Mouse (Mus musculus) embryonic facial prominence, embryonic 14.5 days (tissue): Measurements from ENCODE around the gene Bicd2. TPM values are rescaled to one million over a fixed set of nuclear protein-coding genes. Genes with fewer than 3 reads are reported as not detected.

Experiments
- ATAC-seq: fragments of 200-750 bp; cut with Nextera tagmentation; 2 replicates; pipeline ENCODE4 v1.8.0; 2017; ENCODE audit warnings: low read depth, moderate number of reproducible peaks, moderate TSS enrichment
- DNase-seq: peaks from one replicate; pipeline ENCODE4 v3.0.0-alpha.2; 2015; ENCODE audit warnings: low spot score
- H3K27ac ChIP-seq: fragments of 300-500 bp; sonication (generic); replicated peaks from 2 replicates; pipeline ENCODE4 v1.5.1; 2014; ENCODE audit warnings: low read depth, mild to moderate bottlenecking, low read length, moderate library complexity
- H3K27me3 ChIP-seq: fragments of 300-500 bp; sonication (generic); replicated peaks from 2 replicates; pipeline ENCODE4 v1.6.1; 2014; ENCODE audit warnings: low read length; ENCODE audit not compliant: control insufficient read depth, insufficient read depth
- H3K36me3 ChIP-seq: fragments of 300-500 bp; sonication (generic); 2 replicates; pipeline ENCODE4 v1.6.1; 2014; ENCODE audit warnings: low read length, mixed read lengths; ENCODE audit not compliant: control insufficient read depth, insufficient read depth
- H3K4me1 ChIP-seq: fragments of 300-500 bp; sonication (generic); 2 replicates; pipeline ENCODE4 v1.6.1; 2014; ENCODE audit warnings: antibody characterized with exemption, low read length; ENCODE audit not compliant: control insufficient read depth, insufficient read depth
- H3K4me2 ChIP-seq: fragments of 300-500 bp; sonication (generic); 2 replicates; pipeline ENCODE4 v1.6.1; 2014; ENCODE audit warnings: low read depth, mild to moderate bottlenecking, low read length, moderate library complexity, mixed read lengths
- H3K4me3 ChIP-seq: fragments of 300-500 bp; sonication (generic); 2 replicates; pipeline ENCODE4 v1.5.1; 2014; ENCODE audit warnings: low read depth, mild to moderate bottlenecking, low read length
- H3K9ac ChIP-seq: fragments of 300-500 bp; sonication (generic); 2 replicates; pipeline ENCODE4 v1.6.1; 2014; ENCODE audit warnings: low read depth, mild to moderate bottlenecking, low read length, moderate library complexity, mixed read lengths
- H3K9me3 ChIP-seq: fragments of 300-500 bp; sonication (generic); 2 replicates; pipeline ENCODE4 v1.6.1; 2016; ENCODE audit warnings: low read length; ENCODE audit not compliant: control insufficient read depth
- WGBS: fragments of 180-500 bp; shearing (Covaris S2); extraction: QIAGEN DNeasy Blood & Tissue Kit; methylation state at CpG from one replicate; pipeline ENCODE4 v1.1.7; 2014; 5-methylcytosine and 5-hydroxymethylcytosine counted together
- polyA plus RNA-seq: library from polyadenylated mRNA; unstranded; fragments of >200 nt; fragmentation: Nextera tagmentation; extraction: Ambion mirVana; gene quantifications from 2 replicates; pipeline ENCODE4 v1.2.1, GENCODE M21; 2014

Bicd2 gene
- polyA plus RNA-seq, 1 experiment from 2014 or later = 37.1 TPM

DNA sequence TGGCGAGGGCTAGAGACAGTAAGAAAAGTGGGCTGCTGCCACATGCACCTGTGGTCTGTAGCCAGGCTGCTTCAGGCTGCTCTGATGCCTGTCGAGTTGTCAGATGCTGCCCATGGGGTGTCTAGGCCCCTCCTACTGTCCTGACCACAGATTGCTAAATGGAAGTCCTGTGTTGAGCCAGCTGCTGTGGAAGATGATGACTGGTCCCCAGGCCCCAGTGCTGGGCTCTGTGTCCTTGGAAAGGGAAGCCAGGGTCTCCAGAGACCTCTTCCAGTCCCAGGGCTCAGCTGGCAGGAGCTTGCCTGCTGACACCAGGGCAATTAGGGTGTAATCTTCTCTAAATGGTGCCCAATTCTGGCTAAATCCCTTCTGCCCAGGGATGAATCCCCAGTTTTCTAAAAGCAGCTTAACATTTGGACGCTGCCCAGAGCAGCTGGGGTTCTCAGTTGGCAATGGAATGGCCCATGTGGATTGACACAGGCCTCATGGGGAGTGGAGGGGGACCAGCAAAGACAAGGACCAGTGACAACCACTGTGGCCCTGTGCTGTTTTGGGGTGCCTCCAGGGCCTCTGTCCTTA is 11.3 kb downstream of the Bicd2 start:
- H3K27me3 ChIP-seq = no peaks in the 10 kb centered on the region
- no peak overlapping the region for H3K9ac ChIP-seq
- 58% methylated on average over 3 of the region's 3 CpGs for WGBS
- H3K36me3 ChIP-seq = peaks cover 19% of the 10 kb centered on the region
- ATAC-seq (peak; percentile 82), DNase-seq (peak; percentile 79)
- peaks cover 9% of the 10 kb centered on the region; the same call in 1 of the 2 replicates for H3K4me1 ChIP-seq
- H3K9me3 ChIP-seq = no peaks in the 10 kb centered on the region
- no peak overlapping the region for H3K4me3 ChIP-seq
- H3K4me2 ChIP-seq = no peak overlapping the region
- 0 out of 2 replicates have a peak overlapping the region, but pooled peaks have one; percentile 6 for H3K27ac ChIP-seq

DNA sequence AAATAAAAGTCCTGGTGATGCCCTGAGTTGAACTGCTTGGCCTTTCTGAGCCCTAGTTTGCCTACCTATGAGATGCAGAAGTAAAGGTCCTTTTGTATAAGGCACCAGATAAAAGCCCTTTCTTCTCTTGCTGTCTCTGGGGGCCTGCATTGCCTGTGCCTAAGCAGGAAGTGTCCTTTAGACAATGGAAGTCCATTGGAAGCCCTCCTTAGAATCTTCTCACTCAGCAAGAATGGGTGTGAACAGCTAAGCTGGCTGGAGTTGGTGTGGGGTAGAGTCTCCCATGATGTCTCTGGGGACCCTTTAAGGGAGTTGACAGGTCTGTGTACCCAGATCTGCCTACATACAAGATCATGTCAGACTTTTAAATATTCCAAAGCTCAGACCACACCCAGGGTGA is 12.0 kb downstream of the Bicd2 start:
- DNase-seq (no peak), ATAC-seq (no peak)
- Histone ChIP-seq H3K4me1 (peaks cover 9% of the 10 kb centered on the region; the same call in 1 of the 2 replicates), H3K27ac (no peak overlapping the region), H3K36me3 (peaks cover 19% of the 10 kb centered on the region), H3K27me3 (no peaks in the 10 kb centered on the region), H3K9me3 (no peaks in the 10 kb centered on the region), H3K4me2 (no peak overlapping the region), H3K9ac (no peak overlapping the region), H3K4me3 (no peak overlapping the region)

DNA sequence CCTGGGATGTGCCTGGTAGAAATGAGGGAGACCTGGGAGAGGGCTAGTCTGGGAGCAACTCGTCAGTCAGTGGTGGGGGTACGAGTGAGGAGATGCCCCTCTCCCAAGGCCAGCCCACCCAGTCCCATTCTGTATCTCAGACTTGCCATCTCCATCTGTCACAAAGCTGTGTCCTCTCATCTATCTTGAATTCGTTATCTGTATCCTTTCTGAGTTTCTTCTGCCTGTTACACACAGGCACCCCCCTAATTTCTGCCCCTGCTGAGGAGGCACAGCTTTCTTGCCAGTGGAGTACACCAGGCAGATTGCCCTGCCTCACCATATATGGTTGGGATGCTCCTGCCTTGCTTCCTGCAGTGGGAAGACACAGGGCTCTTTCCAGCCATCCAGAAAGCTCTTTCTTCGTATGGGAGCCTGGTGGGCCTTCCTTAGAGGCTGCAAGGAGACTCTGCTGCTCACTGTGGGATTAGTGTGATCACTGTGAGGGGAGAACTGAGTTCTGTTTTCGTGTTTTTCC is 12.7 kb downstream of the Bicd2 start:
- WGBS = 77% methylated on average over 5 of the region's 5 CpGs
- peaks cover 19% of the 10 kb centered on the region for H3K36me3 ChIP-seq
- no peak for DNase-seq
- peaks cover 9% of the 10 kb centered on the region; the same call in 1 of the 2 replicates for H3K4me1 ChIP-seq
- H3K9me3 ChIP-seq = no peaks in the 10 kb centered on the region
- H3K27ac ChIP-seq = no peak overlapping the region
- no peak for ATAC-seq
- H3K4me3 ChIP-seq = no peak overlapping the region
- no peak overlapping the region for H3K4me2 ChIP-seq
- no peaks in the 10 kb centered on the region for H3K27me3 ChIP-seq
- H3K9ac ChIP-seq = no peak overlapping the region

DNA sequence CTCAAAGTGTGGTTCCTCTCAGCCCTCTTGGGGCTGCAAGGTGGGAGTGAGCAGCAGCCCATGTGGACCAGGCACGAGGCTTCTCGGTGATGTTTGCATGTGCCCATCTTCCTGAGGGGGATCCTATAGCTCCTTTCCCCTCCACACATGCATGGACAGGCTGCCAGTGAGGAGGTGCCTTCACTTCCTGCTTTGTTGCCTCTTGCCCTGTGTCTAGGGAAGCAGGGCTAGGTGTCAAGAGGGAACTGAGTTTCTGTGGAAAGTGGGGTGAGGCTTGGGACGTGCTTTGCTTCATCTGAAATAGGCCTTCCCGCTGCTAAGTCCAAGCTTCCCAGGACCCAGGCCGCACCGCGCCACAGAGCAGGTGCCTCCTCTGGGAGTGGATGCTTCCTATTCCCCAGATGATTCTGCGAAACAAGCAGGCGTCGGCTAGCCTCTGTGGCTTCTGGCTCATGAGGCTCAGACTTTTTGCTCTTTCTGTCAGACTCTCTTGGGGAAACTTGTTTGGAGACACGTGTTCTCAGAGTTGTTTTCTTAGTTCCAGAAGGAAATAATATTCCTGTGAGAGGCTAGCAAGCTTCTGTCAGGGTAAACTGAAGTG is 14.2 kb downstream of the Bicd2 start:
- no peak for DNase-seq
- Histone ChIP-seq H3K4me2 (no peak overlapping the region), H3K27ac (no peak overlapping the region), H3K27me3 (no peaks in the 10 kb centered on the region), H3K4me3 (no peak overlapping the region), H3K9ac (no peak overlapping the region), H3K9me3 (no peaks in the 10 kb centered on the region), H3K4me1 (peaks cover 9% of the 10 kb centered on the region; the same call in 1 of the 2 replicates), H3K36me3 (peaks cover 19% of the 10 kb centered on the region)
- ATAC-seq = no peak
- 83% methylated on average over 11 of the region's 11 CpGs for WGBS

DNA sequence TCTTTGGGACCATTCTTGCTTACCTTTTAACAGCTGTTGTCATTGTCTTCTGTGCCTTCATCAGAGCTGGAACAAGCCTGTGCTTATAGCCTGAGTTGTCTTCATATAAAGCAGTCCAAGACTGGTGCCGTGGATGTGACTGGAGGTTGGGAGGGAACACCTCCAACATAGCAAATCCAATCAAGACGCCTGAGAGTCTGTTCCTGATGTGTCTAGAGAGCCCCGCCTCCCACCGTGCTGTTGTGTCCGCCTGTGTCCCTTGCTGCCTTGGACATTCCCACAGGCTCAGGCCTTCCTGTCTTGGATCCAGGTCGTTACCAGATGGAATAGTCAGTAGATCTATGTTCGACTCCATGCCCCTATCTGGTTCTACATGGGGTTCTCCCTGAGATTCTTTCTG is 14.7 kb downstream of the Bicd2 start:
- H3K4me3 ChIP-seq = no peak overlapping the region
- WGBS = 82% methylated on average over 7 of the region's 7 CpGs
- no peak overlapping the region for H3K4me2 ChIP-seq
- H3K9ac ChIP-seq = no peak overlapping the region
- DNase-seq (no peak), ATAC-seq (no peak)
- H3K27ac ChIP-seq = no peak overlapping the region
- H3K27me3 ChIP-seq = no peaks in the 10 kb centered on the region
- H3K4me1 ChIP-seq = peaks cover 9% of the 10 kb centered on the region; the same call in 1 of the 2 replicates
- no peaks in the 10 kb centered on the region for H3K9me3 ChIP-seq
- peaks cover 19% of the 10 kb centered on the region for H3K36me3 ChIP-seq

DNA sequence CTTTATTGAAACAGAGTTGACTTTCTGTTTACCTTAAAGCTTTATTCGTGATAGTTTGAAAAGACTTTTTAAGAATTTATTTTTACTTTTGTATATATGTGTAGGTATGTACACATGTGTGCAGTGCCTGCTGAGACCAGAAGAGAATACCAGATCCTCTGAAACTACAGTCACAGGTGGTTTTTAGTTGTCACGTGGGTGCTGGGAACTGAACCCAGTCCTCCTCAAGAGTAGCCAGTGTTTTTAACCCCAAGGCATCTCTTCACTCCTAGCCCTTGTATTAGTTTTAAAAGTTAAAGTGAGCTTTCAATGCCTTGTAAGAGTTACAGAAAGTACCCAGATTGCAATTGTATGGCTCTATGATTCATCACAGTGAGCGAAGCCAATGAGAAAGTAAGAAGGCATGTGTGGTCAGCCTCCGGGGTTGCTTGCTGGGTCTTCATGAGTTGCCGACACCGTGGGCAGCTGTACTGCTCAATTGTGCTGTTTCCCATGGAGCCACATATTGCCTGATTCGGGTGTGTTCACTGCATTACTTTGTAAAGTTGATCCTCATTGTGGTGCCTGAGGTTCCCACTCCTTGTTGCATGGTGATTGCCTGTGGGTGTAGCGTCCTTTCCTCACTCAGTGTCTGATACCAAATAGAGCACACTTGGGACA is 16.1 kb downstream of the Bicd2 start:
- H3K4me1 ChIP-seq = peaks cover 8% of the 10 kb centered on the region; the same call in 1 of the 2 replicates
- H3K36me3 ChIP-seq = peaks cover 19% of the 10 kb centered on the region
- no peak overlapping the region for H3K9ac ChIP-seq
- no peak overlapping the region for H3K4me3 ChIP-seq
- H3K27me3 ChIP-seq = no peaks in the 10 kb centered on the region
- WGBS = 93% methylated on average over 8 of the region's 8 CpGs
- H3K9me3 ChIP-seq = no peaks in the 10 kb centered on the region
- no peak for ATAC-seq
- no peak for DNase-seq
- no peak overlapping the region for H3K4me2 ChIP-seq
- no peak overlapping the region for H3K27ac ChIP-seq

DNA sequence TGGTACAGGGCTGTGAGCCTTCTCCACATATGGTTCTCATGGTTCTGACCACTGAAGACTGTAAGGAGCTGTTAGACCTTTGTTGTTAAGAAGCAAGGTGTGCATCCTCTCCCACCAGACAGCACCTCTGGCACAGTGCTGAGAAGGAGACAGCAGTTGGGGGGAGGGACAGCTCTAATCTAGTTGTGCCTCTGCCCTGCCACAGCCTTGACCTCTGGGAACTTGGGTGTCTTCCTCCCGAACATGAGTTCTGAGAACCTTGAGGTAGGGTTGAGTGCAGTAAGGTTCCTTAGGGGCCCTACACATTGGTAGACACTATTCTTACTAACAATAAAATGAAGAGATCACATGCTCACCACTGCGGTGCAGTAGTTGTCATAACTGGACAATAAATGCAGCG is 16.8 kb downstream of the Bicd2 start:
- Histone ChIP-seq H3K27ac (no peak overlapping the region), H3K4me3 (no peak overlapping the region), H3K27me3 (no peaks in the 10 kb centered on the region), H3K4me1 (peaks cover 5% of the 10 kb centered on the region; the same call in 1 of the 2 replicates), H3K9ac (no peak overlapping the region), H3K9me3 (no peaks in the 10 kb centered on the region), H3K4me2 (no peak overlapping the region), H3K36me3 (peaks cover 19% of the 10 kb centered on the region)
- no peak for DNase-seq
- WGBS = 94% methylated on average over 3 of the region's 3 CpGs
- ATAC-seq = no peak

DNA sequence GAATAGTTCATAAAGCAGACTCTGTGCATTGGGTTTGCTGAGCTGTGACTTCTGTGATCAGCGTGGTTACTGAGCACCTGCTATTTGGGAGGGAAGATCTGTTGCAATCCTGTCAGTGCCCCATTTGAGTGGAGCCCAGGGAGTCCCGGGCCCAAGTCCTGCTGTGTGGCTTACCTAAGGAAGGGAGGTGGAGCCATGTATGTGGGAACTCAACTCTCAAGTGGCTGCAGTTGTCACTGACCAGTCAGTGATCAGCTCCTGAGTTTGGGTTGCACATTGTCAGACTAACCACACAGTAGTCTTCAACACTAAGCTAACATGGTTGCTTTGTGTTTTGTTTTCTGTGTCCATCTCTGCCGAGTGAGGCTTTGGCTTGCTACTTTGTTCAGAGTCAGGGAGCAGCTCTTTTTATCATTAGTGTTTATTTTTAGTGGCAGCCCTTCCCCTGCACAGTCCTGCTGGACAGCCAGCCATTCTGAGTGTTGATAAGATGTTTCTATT is 19.6 kb downstream of the Bicd2 start:
- Histone ChIP-seq H3K27ac (no peak overlapping the region), H3K27me3 (no peaks in the 10 kb centered on the region), H3K4me1 (peaks cover 5% of the 10 kb centered on the region; the same call in 1 of the 2 replicates), H3K4me3 (no peak overlapping the region), H3K9ac (no peak overlapping the region), H3K9me3 (no peaks in the 10 kb centered on the region), H3K4me2 (no peak overlapping the region), H3K36me3 (peaks cover 15% of the 10 kb centered on the region)
- 42% methylated on average over 3 of the region's 3 CpGs for WGBS
- no peak for ATAC-seq
- no peak for DNase-seq
